Mouse (Mus musculus): ENCODE results near the gene Gm15013.

Gene Gm15013

DNA sequence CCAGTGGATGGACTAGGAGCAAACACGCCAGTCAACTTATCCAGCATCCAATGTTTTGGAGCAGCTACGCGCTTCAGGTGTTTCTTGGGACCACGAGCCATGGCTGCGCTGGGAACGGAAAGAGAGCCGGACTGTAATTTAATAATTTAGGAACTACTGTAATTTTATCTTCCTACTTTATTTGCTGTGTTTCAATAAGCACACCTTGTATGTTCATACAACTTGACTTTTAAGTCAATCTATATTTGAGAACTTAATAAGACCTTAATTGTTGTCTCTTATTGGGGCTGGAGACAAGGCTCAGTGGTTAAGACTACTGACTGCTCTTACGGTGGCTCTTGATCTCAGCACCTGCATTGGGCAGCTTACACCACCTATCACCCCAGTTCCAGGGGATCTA, at the start of gene Gm15013:
TSS of gene Gm15013 (minus strand) at position 101 of the 400 bp plus-strand sequence.
- no peak for TF ChIP-seq GATA4 (IDR thresholded peaks at IDR 0.05; ENCODE audit: insufficient replicate concordance, low read length)

DNA sequence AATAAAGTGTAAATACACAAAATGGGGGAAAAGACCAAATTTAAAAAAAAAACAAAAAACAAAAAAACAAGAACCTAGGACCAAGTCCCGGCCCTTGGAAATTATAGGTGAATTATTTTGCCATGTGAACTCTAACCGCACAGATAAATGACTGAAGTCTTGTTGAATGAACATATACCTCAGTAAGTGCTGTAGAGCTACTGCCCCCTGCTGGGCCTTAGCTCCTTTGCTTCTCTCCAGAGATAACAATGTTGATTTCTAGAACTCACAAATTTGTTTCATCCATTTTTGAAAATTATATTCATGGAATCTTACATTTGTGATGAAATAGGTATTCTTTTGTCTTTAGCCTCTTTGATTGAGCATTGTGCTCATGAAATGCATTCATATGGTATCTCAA, 48.3 kb upstream of the Gm15013 start:
- no peak for TF ChIP-seq GATA4 (IDR thresholded peaks at IDR 0.05; ENCODE audit: insufficient replicate concordance, low read length)

DNA sequence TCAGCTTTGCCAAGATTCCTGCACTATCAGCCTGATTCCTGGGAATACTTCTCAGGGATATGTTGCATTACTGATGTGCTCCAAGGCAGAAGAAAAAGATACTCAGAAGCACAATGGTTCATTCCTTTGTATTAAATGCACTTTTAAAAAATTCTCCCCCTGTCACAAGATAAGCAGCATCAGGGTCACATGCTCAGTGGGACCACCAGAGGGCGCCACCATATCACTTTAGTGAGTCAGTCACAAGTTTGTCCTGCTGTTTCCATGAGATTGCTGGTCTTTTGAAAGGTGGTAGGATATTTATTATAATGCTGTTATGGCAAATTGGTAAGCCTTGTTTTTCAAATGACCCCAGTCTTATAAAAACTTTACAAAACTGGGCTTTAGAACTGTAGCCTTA, 37.6 kb upstream of the Gm15013 start:
- no peak for TF ChIP-seq GATA4 (IDR thresholded peaks at IDR 0.05; ENCODE audit: insufficient replicate concordance, low read length)

DNA sequence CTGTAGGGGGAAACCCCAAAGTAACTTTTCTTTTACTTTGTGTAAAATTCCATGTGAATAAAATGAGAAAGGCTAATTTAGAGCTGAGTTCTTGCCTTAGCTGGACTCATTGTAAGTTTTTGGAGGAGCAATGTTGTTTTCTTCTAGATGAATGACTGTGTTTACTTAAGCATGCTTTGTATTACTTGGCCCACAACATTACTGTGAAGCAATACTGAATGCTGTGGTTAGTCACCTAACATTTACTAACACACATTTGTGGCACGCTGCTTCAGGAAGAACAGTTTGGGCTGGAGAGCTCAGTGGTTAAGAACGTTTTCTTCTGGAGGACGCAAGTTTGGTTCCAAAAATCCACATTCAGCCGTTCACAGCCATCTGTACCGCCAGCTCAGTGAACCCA, 22.8 kb upstream of the Gm15013 start:
- TF ChIP-seq GATA4 (IDR thresholded peaks at IDR 0.05; ENCODE audit: insufficient replicate concordance, low read length), result no peak

DNA sequence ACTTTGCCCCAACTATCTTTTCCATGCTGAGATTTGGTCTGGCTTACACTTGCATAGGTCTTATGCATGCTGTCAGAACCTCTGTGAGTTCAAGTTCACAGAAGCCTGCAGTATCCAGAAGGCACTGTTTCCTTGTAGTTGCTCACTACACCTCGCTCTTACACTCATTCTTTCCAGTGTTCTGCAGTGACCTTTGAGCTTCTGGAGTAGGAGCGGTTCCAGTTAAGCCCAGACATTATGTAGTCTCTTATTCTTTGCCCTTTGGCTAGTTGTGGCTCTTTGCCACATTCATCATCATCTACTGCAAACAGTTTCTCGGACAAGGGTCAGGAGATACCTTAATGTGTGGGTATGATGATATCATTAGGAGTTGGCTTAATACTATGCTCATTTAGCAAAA, 16.3 kb upstream of the Gm15013 start:
- no peak for TF ChIP-seq GATA4 (IDR thresholded peaks at IDR 0.05; ENCODE audit: insufficient replicate concordance, low read length)

DNA sequence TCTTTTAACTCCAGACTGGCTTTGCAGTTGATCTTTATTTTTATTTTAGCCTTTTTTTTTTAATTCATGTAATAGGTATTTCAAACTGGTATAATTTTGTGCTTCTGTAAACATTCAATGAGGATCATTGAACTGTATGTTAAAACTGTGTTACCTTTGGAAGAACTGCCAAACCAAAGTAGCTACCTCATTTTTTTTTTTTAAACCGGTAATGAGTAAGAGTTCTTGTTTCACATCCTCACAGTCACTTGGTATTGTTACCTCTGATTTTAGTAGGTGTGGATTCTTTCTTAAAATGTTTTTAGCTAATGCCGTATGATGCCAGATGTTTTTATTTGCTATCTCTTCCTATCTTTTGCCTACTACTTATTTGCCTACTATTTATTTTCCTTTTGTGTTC, 8.1 kb upstream of the Gm15013 start:
- TF ChIP-seq GATA4 (IDR thresholded peaks at IDR 0.05; ENCODE audit: insufficient replicate concordance, low read length), result no peak

DNA sequence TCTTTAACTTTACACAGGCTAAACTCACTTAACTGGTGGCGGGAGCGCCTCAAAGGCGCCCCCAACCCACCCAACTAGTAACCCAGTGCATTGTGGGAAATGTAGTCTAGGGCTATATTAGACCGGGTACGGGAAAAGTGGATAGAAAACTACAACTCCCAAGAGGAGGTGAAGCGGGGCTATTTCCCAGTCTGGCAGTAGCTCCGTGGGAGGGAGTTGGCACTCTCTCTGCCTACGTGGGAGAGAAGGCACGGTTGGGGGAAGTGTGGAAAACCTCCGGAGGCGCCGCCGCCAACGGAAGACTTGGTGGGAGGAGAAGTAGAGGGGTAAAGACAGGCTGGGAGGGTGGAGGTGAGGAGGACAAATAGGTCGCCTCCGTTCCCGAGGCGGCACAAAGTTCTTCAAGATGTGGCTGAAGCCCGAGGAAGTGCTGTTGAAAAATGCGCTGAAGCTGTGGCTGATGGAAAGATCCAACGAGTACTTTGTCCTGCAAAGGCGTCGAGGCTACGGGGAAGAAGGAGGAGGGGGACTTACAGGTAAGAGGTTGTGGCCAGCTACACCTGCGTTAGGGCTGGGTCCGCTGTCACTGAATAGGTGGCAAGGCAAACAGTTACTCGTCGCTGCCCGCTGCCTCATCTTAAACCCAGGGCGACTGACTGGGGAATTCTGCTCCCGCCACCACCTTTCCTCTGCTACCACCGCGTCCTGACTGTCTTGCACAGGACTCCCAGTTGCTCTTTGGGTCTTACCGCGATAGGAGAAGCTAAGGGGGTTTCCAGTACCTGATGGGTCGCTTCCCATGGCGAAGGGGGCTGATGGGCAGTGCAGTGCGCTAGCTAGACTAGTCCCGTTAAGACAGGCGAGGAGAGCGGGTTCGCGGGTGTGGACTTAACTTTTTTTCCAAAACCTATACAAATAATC, 29.2 kb downstream of the Gm15013 start, which contains the start of gene Tbc1d8b:
TSS of gene Tbc1d8b (plus strand) at position 222 of the 921 bp plus-strand sequence.
- no peak for TF ChIP-seq GATA4 (IDR thresholded peaks at IDR 0.05; ENCODE audit: insufficient replicate concordance, low read length)

DNA sequence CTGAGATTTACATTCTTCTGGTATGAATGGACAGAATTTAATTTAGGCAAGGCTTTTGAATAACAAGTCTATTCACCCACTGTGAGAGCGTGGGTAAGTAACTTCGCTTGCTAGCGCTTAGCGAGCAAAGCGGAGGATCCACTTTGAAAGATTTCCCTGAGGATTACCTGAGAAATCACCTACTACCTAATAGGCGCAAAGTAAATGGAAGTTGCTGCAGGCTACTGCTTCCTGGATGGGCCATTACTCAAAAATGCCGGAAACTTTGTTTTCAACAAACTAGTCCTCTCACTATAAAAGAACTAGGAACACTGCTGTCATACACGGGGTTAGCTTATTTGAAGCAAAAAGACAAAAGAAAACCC, 29.9 kb downstream of the Gm15013 start:
- TF ChIP-seq GATA4 (IDR thresholded peaks at IDR 0.05; ENCODE audit: insufficient replicate concordance, low read length), result no peak

DNA sequence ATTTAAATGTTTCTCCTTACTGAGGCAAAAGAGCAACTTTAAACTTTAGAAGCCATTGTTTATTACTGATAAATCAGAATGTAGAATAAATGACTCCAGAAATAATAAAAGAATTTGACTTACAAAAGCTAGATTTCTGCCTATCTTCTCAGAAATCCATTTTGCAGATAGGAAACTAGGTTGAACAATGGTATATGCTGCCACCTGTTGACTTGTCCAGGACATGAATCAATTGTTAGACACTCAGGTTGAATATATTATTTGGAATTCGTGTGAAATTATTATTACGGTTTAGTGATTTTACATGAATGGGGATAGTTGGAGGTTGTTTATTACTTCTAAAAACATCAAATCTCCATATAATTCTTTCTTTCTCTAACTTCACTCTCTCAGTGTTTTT, 48.5 kb downstream of the Gm15013 start:
- no peak for TF ChIP-seq GATA4 (IDR thresholded peaks at IDR 0.05; ENCODE audit: insufficient replicate concordance, low read length)
